Mouse (Mus musculus) lung, postnatal 0 days (tissue): Measurements from ENCODE around the gene Rad18. TPM values are rescaled to one million over a fixed set of nuclear protein-coding genes. Genes with fewer than 3 reads are reported as not detected.

Experiments
- ATAC-seq: fragments of 200-750 bp; cut with Nextera tagmentation; 2 replicates; pipeline ENCODE4 v1.8.0; 2017; ENCODE audit warnings: moderate library complexity
- DNase-seq: peaks from one replicate; pipeline ENCODE4 v3.0.0-alpha.2; 2016; ENCODE audit warnings: low spot score
- H3K27ac ChIP-seq: fragments of 300-500 bp; sonication (generic); 2 replicates; pipeline ENCODE4 v1.5.1; 2014; ENCODE audit warnings: antibody characterized with exemption, mild to moderate bottlenecking, low read length, mixed read lengths
- H3K27me3 ChIP-seq: fragments of 300-500 bp; sonication (generic); replicated peaks from 2 replicates; pipeline ENCODE4 v1.6.1; 2014; ENCODE audit warnings: low read length, mixed read lengths; ENCODE audit not compliant: insufficient read depth
- H3K36me3 ChIP-seq: fragments of 300-500 bp; sonication (generic); 2 replicates; pipeline ENCODE4 v1.6.1; 2014; ENCODE audit warnings: low read length, mixed read lengths; ENCODE audit not compliant: insufficient read depth
- H3K4me1 ChIP-seq: fragments of 300-500 bp; sonication (generic); 2 replicates; pipeline ENCODE4 v1.6.1; 2014; ENCODE audit warnings: antibody characterized with exemption, low read depth, low read length, mixed read lengths; ENCODE audit not compliant: insufficient read depth
- H3K4me2 ChIP-seq: fragments of 300-500 bp; sonication (generic); replicated peaks from 2 replicates; pipeline ENCODE4 v1.6.1; 2014; ENCODE audit warnings: low read depth, mild to moderate bottlenecking, low read length, moderate library complexity, mixed read lengths
- H3K4me3 ChIP-seq: fragments of 300-500 bp; sonication (generic); 2 replicates; pipeline ENCODE4 v1.5.1; 2014; ENCODE audit warnings: low read depth, low read length
- H3K9ac ChIP-seq: fragments of 300-500 bp; sonication (generic); replicated peaks from 2 replicates; pipeline ENCODE4 v1.6.1; 2014; ENCODE audit warnings: low read depth, mild to moderate bottlenecking
- H3K9me3 ChIP-seq: fragments of 300-500 bp; sonication (generic); 2 replicates; pipeline ENCODE4 v1.6.1; 2016; ENCODE audit warnings: low read length, mixed read lengths
- CTCF ChIP-seq: IDR thresholded peaks from 2 replicates; pipeline ENCODE4 v1.5.1; 2016; ENCODE audit warnings: antibody characterized with exemption, mild to moderate bottlenecking
- EP300 ChIP-seq: IDR thresholded peaks from 2 replicates; pipeline ENCODE4 v1.6.1; 2016; ENCODE audit warnings: antibody characterized with exemption, mild to moderate bottlenecking, control low read depth
- WGBS: fragments of 180-500 bp; shearing (Covaris S2); extraction: QIAGEN DNeasy Blood & Tissue Kit; methylation state at CpG from one replicate; pipeline ENCODE4 v1.1.7; 2014; 5-methylcytosine and 5-hydroxymethylcytosine counted together
- polyA plus RNA-seq: library from polyadenylated mRNA; unstranded; fragments of >200 nt; fragmentation: Nextera tagmentation; extraction: Ambion mirVana; gene quantifications from 2 replicates; pipeline ENCODE4 v1.2.1, GENCODE M21; 2015

Gene Rad18
- polyA plus RNA-seq, 1 experiment from 2014 or later: 8.1 TPM

GRCm38 (mm10) chr6:112694492-112694891 lies 2.0 kb downstream of the Rad18 start:
- Histone ChIP-seq H3K9ac (no peak overlapping the region), H3K36me3 (no peaks in the 10 kb centered on the region; the same call in 1 of the 2 replicates), H3K9me3 (no peaks in the 10 kb centered on the region), H3K4me2 (no peak overlapping the region), H3K27ac (no peak overlapping the region), H3K4me1 (no peaks in the 10 kb centered on the region; the same call in 1 of the 2 replicates), H3K27me3 (no peaks in the 10 kb centered on the region), H3K4me3 (no peak overlapping the region)
- 88% methylated on average over 5 of the region's 5 CpGs for WGBS
- DNase-seq: no peak
- ATAC-seq: no peak
- TF ChIP-seq CTCF (no peak), EP300 (no peak)

DNA sequence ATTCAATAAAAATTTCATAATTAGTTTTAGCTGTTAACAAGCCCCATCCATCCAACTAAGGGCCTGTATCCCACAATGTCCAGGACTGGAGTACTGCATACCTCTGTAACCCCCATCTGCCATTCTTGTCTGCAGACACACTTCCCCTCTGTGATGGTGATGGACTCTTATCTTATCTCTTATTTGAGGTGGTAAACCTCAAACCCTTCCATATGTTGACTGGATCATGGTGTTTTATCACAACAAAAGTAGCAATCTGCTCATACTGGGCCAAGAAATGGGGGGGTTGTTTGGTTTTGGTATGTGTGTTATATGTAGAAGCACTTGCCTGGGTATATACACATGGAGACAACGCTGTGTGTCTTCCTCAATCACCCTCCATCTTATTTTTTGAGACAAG lies 5.0 kb downstream of the Rad18 start:
- no peak for TF ChIP-seq CTCF
- no peak for TF ChIP-seq EP300
- Histone ChIP-seq H3K36me3 (no peaks in the 10 kb centered on the region; the same call in 1 of the 2 replicates), H3K27me3 (no peaks in the 10 kb centered on the region), H3K9ac (no peak overlapping the region), H3K27ac (no peak overlapping the region), H3K4me2 (no peak overlapping the region), H3K4me1 (no peaks in the 10 kb centered on the region; the same call in 1 of the 2 replicates), H3K4me3 (no peak overlapping the region), H3K9me3 (no peaks in the 10 kb centered on the region)
- ATAC-seq (no peak), DNase-seq (no peak)
- 100% methylated on average over 1 of the region's 1 CpGs for WGBS

DNA sequence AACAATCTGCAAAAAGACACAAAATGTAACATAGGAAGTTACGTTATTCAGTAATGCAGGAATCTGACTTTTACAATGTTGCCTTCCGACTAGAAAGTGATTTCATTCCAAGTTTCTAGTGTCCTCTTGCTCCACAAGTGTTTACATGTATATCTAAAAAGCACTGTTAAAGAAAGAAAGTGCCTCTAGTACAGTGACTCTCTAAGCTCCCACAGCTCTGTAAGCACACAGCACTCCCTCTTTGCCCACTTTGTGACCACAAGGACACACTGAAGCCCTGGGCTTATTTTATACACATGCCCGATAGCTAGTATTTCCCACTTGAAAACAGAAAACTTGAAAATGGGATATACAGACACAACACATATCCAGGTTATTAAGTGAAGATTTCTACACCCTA lies 8.5 kb downstream of the Rad18 start:
- Histone ChIP-seq H3K4me1 (no peaks in the 10 kb centered on the region), H3K36me3 (no peaks in the 10 kb centered on the region; the same call in 1 of the 2 replicates), H3K4me2 (no peak overlapping the region), H3K27ac (no peak overlapping the region), H3K4me3 (no peak overlapping the region), H3K27me3 (no peaks in the 10 kb centered on the region), H3K9me3 (no peaks in the 10 kb centered on the region), H3K9ac (no peak overlapping the region)
- ATAC-seq (peak; percentile 89), DNase-seq (peak; percentile 84)
- WGBS: 50% methylated on average over 3 of the region's 3 CpGs
- TF ChIP-seq EP300 (0 out of 2 replicates have a peak, but pooled peaks have one; percentile 29), CTCF (no peak)

DNA sequence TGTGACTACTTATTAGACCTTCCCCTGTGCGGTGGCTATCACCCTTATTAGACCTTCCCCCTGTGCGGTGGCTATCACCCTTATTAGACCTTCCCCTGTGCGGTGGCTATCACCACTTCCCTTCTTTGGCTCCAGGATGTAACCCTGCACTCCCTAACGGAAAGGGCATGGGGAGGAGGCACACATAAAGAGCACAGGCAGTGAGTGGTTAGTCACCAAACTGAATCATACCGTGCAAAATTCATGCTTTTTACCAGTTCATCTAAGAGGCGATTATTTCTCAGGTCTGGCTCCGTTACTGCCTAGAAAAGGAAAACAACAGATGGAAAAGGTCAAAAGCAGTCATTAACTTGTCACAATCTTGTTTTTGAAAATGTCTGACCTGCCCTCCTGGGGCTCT lies 10.0 kb downstream of the Rad18 start:
- TF ChIP-seq EP300 (no peak), CTCF (no peak)
- DNase-seq (peak; percentile 48), ATAC-seq (peak; percentile 67)

GRCm38 (mm10) chr6:112684065-112684464 lies 12.4 kb downstream of the Rad18 start:
- ATAC-seq: no peak

More for the DNA sequence above, 10.0 kb downstream of the Rad18 start:
- H3K27ac ChIP-seq: no peak overlapping the region
- no peaks in the 10 kb centered on the region for H3K36me3 ChIP-seq
- H3K4me3 ChIP-seq: no peak overlapping the region
- H3K4me1 ChIP-seq: no peaks in the 10 kb centered on the region
- WGBS: 72% methylated on average over 7 of the region's 7 CpGs
- no peak overlapping the region for H3K4me2 ChIP-seq
- H3K9me3 ChIP-seq: no peaks in the 10 kb centered on the region
- no peak overlapping the region for H3K9ac ChIP-seq
- no peaks in the 10 kb centered on the region for H3K27me3 ChIP-seq

DNA sequence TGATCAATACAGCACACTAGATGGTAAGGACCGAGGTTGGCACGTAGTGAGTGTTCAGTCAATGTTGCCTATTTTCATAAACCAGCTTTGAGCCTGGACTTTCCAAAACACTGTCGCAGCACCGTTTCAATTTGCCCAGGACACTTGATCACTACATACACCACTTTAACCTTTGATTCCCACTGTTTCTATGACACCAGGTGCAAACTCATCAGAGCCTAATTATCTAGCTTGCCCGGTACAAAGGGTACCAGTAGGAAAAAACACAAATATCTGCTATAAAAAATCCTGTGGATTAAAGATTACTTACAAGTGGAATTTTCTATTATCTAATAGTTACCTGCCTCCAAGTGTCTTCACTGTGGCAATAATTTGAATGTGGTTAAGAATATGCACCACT lies 64.4 kb downstream of the Rad18 start:
- ATAC-seq (no peak), DNase-seq (no peak)
- H3K27ac ChIP-seq: no peak overlapping the region
- no peak for TF ChIP-seq EP300
- no peak for TF ChIP-seq CTCF
- H3K27me3 ChIP-seq: no peaks in the 10 kb centered on the region
- 92% methylated on average over 5 of the region's 5 CpGs for WGBS
- H3K9ac ChIP-seq: no peak overlapping the region
- H3K4me2 ChIP-seq: no peak overlapping the region
- no peak overlapping the region for H3K4me3 ChIP-seq
- no peaks in the 10 kb centered on the region for H3K9me3 ChIP-seq
- no peaks in the 10 kb centered on the region for H3K36me3 ChIP-seq
- no peaks in the 10 kb centered on the region for H3K4me1 ChIP-seq

More at GRCm38 (mm10) chr6:112684065-112684464, 12.4 kb downstream of the Rad18 start:
- Histone ChIP-seq H3K4me2 (no peak overlapping the region), H3K4me1 (no peaks in the 10 kb centered on the region), H3K27me3 (no peaks in the 10 kb centered on the region), H3K36me3 (no peaks in the 10 kb centered on the region; the same call in 1 of the 2 replicates), H3K4me3 (no peak overlapping the region), H3K27ac (no peak overlapping the region), H3K9ac (no peak overlapping the region), H3K9me3 (no peaks in the 10 kb centered on the region)
- no peak for TF ChIP-seq EP300
- WGBS: 78% methylated on average over 2 of the region's 2 CpGs
- DNase-seq: no peak

- Histone ChIP-seq H3K4me2 (no peak overlapping the region), H3K36me3 (no peaks in the 10 kb centered on the region), H3K9me3 (no peaks in the 10 kb centered on the region), H3K4me1 (no peaks in the 10 kb centered on the region), H3K9ac (no peak overlapping the region), H3K27ac (no peak overlapping the region), H3K4me3 (no peak overlapping the region), H3K27me3 (no peaks in the 10 kb centered on the region)
- DNase-seq (no peak), ATAC-seq (no peak)
- TF ChIP-seq EP300 (no peak), CTCF (no peak)
- 82% methylated on average over 4 of the region's 4 CpGs for WGBS
Measured at GRCm38 (mm10) chr6:112630291-112630690, 66.2 kb downstream of the Rad18 start.
